Mouse (Mus musculus): Measurements from ENCODE around the gene Rbm43.

Rbm43 gene

DNA sequence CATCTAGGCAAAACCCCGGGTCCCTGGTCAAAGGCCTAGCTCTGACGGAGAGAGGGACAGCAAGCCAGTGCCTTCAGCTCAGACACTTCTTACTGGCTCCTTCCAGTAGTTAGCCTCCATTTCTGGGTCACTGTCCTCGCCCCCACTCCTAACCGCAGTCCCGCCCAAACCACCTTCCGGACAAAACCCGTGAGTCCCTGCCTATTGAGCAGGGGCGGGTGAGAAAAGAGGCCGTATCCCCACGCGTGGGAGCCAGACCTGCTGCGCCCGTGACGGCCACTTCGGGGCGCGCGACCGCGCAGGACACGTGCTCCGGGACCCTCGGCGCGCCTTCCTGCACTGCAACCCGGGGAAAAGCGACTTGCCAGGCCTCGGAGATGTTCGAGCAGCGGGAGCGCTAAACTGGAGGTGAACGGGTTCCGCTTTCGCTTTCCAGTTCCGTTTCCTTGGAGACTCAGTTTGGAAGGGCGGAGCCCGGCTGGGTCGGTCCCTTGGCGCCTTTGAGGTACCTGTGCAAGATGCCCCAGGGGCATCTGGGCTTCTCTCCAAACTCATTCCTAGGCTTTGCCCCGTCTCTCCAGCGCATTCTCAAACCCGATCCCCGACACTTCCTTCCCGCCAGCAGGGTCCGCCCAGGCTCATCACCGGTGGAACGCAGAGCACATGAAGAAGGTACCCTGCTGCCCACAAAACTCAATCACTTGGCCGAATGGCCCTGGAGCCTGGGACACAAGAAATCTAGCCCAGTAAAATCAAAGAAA, at the start of gene Rbm43:
Gene Rbm43, minus strand, starts transcription at position 590 of the 761 bp plus-strand sequence.
- DNase-seq, result peak; percentile 81

GRCm38 (mm10) chr2:51982288-51982687, 47.3 kb upstream of the Rbm43 start:
- no peak for DNase-seq

DNA sequence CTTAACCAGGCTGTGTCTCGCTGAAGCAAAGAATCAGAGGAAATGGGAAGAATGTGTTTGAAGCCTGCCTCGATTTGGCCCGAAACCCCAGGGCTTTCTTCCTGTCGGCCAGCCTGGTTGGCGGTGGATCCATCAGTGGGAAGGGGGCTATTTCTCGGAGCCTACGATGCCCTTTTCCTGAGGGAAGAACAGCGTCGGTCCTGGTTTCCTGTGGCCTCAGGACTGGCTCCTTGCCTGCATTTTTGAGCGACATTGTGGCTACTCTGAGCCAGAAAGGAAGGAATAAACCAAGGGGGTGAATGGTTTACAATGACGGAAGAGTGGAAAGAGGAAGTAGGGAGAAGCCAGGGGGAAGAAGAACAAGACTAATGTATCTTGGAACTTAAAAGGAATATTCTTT, 46.7 kb upstream of the Rbm43 start:
- DNase-seq, result no peak

GRCm38 (mm10) chr2:51973410-51973968, 38.5 kb upstream of the Rbm43 start, which contains the start of gene Nmi:
TSS of gene Nmi (minus strand) at chr2:51973494.
- peak; percentile 28 for DNase-seq

DNA sequence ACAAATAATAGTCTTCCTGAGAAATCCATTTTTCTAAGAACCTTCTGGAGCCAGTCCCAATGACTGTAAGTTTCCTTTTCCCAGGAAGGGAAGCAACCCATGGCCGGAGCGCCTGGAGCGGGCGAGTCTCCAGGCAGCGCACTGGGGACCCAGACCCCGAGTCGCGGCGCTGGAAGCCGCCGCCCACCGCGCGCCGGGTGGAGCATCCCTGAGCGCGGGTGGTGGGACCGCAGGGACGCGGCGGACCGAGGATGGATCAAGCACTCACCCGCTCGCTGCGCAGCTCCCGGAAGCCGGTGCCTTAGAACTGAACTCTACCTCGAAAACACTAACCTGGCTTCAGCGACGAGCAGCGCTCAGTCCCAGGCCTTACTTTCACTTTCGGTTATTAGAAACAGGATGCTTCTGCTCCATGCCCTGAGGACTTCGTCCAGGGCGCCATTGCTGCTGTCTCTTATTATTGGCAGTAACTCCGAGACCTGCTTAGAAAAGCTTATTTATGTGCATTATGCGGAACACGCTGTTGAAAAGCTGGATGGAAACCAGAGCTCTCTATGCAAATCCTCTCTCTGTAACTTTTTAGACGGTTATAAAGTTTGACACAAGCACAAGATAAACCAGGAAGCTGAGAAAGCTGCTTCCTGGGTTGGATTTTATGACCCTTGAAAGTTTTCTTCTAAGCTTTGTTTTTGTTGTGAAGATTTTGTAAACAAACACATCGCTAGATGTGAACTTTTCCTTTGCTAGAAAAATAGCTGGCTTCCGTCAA, 37.9 kb upstream of the Rbm43 start:
- peak; percentile 34 for DNase-seq

DNA sequence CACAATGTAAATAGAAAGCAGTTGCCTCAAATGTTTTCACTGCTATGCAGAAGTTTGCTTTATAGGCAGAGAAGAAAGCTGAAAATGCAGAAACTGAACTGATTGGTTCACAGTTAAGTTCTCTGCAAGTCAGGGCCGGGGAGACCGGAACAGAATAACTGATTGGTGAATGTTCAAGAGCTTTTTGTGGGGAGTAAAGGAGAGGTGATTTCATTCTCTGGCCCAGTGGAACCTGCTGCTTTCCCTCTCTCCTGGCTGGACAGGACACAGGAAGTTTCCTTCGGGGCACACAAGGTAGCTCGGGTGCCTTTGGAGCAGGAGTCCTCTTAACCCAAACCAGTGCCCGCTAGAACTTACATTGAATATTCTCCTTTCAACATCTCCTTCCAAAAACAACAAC, 37.2 kb upstream of the Rbm43 start:
- peak; percentile 14 for DNase-seq

DNA sequence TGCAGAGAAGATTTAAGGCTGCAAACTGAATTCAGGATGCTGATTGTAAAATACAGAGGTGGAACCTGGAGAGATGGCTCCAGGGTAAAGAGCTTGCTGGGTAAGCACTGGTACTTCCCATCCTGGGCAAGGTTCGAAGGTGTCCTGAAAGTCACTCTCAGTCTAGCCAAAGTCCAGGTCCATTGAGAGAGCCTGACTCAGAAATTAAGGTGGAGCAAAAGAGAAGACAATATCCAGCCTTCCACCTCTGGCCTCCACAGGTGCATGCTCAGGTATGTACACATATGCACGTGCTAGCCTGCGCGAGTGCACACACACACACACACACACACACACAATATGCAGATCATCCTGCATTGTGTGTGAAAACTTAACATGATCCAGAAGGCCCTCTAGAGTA, 35.9 kb upstream of the Rbm43 start:
- DNase-seq, result no peak

DNA sequence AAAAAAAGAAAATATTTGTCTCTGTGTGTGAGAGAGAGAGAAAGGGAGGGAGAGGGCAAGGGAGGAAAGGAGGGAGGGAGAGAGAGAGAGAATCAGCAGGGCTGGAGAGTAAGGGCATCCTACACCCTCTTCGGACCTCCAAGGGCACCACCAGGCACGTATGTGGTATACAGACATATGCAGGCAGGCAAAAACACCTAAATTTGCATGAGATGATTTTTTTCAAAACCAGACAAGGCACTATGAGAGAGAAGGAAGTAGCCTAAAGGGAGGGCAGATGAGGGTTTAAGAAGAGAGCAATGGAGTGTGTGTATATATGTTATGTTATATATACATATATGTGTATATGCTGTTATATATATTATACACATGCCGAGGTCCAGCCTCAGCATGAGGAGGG, 32.3 kb upstream of the Rbm43 start:
- no peak for DNase-seq

DNA sequence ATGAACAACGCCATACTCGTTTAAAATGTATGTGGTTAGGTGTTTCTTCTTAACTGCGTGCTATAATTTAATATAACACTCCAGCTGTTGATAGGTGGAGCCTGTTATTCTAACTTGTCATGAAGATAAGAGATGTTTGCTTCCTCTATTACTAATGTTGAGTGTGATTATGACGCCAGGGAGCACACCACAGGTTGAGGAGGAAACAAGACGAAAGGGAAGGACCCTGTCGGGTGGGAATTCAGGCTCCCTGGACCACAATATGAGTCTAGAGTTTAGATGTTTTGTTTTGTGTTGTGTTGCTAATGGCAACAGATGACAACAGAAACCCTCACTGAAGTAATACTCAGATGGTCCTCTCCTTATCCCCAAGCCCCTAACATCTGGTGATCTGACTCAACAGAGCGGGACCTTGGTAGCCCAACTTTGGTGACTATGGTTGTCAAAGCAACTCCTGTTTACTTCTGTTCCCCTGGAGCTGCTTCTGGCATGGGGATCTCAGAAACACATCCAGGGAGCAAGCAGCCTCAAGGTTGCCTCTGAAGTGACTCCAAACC, 18.8 kb upstream of the Rbm43 start:
- no peak for DNase-seq

DNA sequence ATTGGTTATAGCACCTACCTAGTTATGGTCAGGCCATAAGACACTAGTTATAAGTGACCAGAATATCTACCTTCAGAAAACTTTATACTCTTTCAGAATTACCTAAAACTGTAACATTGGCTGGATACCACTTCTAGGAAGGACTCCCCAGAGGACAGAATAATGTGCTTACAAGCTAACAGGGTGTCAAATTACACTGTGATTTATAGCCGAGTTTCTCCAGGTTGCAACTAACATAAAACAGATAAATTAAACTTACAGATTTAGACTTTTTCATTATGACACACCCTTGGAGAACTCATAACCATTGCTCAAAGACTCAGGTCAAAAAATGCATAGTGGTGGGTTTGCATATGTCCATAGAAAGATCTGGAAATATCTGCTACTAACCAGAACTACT, 15.9 kb upstream of the Rbm43 start:
- DNase-seq, result no peak

GRCm38 (mm10) chr2:51948105-51948830, 13.3 kb upstream of the Rbm43 start:
- DNase-seq, result no peak

DNA sequence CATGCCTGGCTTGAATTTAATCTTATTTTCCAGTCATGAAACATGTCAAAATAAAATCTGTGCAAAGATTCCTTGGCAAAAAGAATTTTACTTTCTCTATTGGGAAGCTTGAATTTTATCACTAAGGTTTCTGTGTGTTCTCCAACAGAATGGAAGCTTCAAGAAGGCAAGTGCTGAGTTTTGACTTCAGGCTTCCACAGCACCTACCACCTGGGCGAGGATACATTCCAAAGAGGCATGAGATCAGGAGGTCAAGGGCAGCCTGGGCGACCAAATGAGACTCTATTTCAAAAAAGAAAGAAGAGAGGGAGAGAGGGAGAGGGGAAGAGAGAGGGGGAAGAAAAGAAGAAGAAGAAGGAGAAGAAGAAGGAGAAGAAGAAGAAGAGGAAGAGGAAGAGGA, 10.8 kb upstream of the Rbm43 start:
- no peak for DNase-seq

GRCm38 (mm10) chr2:51941832-51942231, 6.9 kb upstream of the Rbm43 start:
- DNase-seq, result no peak

- DNase-seq, result no peak
These were observed 3.8 kb upstream of the Rbm43 start for GRCm38 (mm10) chr2:51938750-51939149.

GRCm38 (mm10) chr2:51937004-51937403, 2.0 kb upstream of the Rbm43 start:
- no peak for DNase-seq

- DNase-seq, result no peak
These were observed 1.6 kb upstream of the Rbm43 start for GRCm38 (mm10) chr2:51936585-51936984.

GRCm38 (mm10) chr2:51935921-51936320, 958 bp upstream of the Rbm43 start:
- DNase-seq, result peak; percentile 15

GRCm38 (mm10) chr2:51933341-51934134, 1.4 kb downstream of the Rbm43 start:
- peak; percentile 14 for DNase-seq

GRCm38 (mm10) chr2:51931241-51931640, 3.7 kb downstream of the Rbm43 start:
- DNase-seq, result no peak

GRCm38 (mm10) chr2:51914944-51915680, 19.9 kb downstream of the Rbm43 start:
- DNase-seq, result peak; percentile 63

GRCm38 (mm10) chr2:51914532-51914931, 20.4 kb downstream of the Rbm43 start:
- no peak for DNase-seq
